Mouse (Mus musculus): ENCODE results near the gene Smim15. TPM values are rescaled to one million over a fixed set of nuclear protein-coding genes. Genes with fewer than 3 reads are reported as not detected.

The Smim15 gene
- polyA plus RNA-seq, 1 experiment from 2014 or later = 52.6 TPM

DNA sequence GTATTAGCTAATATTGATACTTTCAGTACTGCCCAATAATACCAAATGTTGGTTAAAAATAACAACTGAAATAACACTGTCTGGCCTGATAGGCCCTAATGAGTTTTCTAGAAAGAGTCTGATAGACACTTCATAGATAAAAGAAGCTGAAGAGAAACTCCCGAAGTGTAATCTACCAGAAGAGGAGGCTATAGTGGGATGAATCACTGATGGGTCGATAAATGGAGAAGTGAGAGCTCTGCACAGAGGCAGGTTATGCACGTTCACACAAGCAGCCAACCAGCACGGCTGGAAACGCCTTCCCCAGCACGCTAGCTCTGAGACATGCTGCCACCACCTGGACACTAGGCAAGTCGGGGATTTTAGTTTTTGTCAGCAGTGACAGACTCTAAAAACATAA lies 2.9 kb upstream of the Smim15 start:
- peaks cover 41% of the 10 kb centered on the region for H3K4me1 ChIP-seq
- no peak overlapping the region for H3K9ac ChIP-seq
- H3K4me2 ChIP-seq = 0 out of 2 replicates have a peak overlapping the region, but pooled peaks have one; percentile 16
- no peaks in the 10 kb centered on the region for H3K27me3 ChIP-seq
- WGBS = 3% methylated on average over 7 of the region's 7 CpGs
- peak; percentile 33; the same call in 1 of the 2 replicates for ATAC-seq
- no peak overlapping the region for H3K4me3 ChIP-seq
- no peaks in the 10 kb centered on the region for H3K36me3 ChIP-seq (ENCODE audit: poor library complexity, severe bottlenecking)
- H3K9me3 ChIP-seq (replicated peaks) = no peaks in the 10 kb centered on the region
- no peak overlapping the region; the same call in 1 of the 2 replicates for H3K27ac ChIP-seq

DNA sequence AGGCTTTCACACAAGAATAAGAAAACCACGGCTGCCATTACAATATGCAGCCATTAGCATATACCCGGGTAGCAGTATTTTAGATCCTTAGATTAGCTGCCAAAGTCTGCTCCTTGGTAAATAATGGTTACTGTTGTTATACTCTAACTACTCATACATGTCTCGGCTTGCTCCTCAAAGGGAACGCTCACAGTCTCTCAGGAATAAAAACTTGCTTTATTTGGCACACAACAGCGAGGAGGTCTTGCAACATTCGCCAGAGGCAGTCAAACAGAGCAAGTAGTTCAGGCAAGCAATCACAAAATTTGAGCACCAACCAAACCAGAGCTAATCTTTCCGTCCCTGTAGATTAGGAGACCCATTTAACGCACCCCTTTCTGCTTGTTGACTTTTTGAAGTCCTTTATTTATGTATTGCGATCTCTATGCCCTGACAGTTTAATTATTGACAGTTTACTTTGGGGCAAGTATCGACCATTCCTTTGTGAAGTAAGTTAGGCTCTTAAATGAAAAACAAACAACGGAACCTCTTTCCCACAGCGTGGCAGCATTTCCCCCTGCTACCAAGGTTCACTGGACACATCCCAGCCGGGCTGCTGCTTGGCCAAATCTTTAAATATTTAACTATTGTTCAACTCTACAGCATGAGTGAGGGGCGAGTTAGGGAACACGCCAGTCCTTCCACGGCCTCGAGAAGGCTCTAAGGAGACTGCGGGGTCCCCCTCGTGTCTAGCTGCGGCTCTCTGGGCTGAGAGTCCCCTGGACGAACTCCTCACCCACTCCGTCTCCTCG lies 620 bp upstream of the Smim15 start:
- no peaks in the 10 kb centered on the region for H3K9me3 ChIP-seq (replicated peaks)
- no peaks in the 10 kb centered on the region for H3K27me3 ChIP-seq
- peak; percentile 64 for ATAC-seq
- H3K4me3 ChIP-seq = peak overlapping the region; percentile 92
- H3K9ac ChIP-seq = peak overlapping the region; percentile 96
- H3K36me3 ChIP-seq (ENCODE audit: poor library complexity, severe bottlenecking) = no peaks in the 10 kb centered on the region
- WGBS = 2% methylated on average over 23 of the region's 23 CpGs
- H3K27ac ChIP-seq = peak overlapping the region; percentile 87
- H3K4me1 ChIP-seq = peaks cover 41% of the 10 kb centered on the region
- H3K4me2 ChIP-seq = peak overlapping the region; percentile 79

DNA sequence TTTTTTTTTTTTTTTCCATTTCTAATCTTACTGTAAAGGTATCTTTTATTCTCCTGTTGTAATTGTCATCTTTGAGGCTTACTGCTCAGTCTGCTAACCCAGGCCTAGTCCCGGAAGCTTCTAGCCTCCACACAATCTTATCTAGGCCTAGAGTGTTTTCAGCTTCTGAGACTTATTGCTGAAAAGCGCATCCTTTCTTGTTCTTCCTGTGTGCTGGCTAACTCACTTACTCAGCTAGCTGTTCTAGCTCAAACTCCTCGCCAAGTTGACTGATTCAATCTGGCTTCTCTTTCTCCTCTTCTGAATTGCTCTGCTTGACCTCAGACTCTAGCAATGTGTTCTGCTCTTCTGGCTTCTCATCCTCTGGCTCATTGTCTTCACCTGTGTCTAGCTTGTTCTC lies 1.4 kb downstream of the Smim15 start:
- Histone ChIP-seq H3K27me3 (no peaks in the 10 kb centered on the region), H3K4me3 (no peak overlapping the region), H3K9ac (no peak overlapping the region), H3K9me3 (replicated peaks) (no peaks in the 10 kb centered on the region), H3K27ac (no peak overlapping the region), H3K4me2 (peak overlapping the region; percentile 16; the same call in 1 of the 2 replicates), H3K36me3 (ENCODE audit: poor library complexity, severe bottlenecking) (no peaks in the 10 kb centered on the region), H3K4me1 (peaks cover 38% of the 10 kb centered on the region)
- no peak for ATAC-seq
- 88% methylated on average over 3 of the region's 3 CpGs for WGBS

- ATAC-seq = no peak
- peaks cover 34% of the 10 kb centered on the region for H3K4me1 ChIP-seq
- no peak overlapping the region for H3K4me3 ChIP-seq
- H3K36me3 ChIP-seq (ENCODE audit: poor library complexity, severe bottlenecking) = no peaks in the 10 kb centered on the region
- H3K27me3 ChIP-seq = no peaks in the 10 kb centered on the region
- WGBS = 95% methylated on average over 3 of the region's 3 CpGs
- H3K27ac ChIP-seq = no peak overlapping the region
- no peak overlapping the region; the same call in 1 of the 2 replicates for H3K4me2 ChIP-seq
- H3K9me3 ChIP-seq (replicated peaks) = no peaks in the 10 kb centered on the region
- H3K9ac ChIP-seq = no peak overlapping the region
These were observed 1.8 kb downstream of the Smim15 start for GRCm38 (mm10) chr13:108046071-108046470.

- Histone ChIP-seq H3K36me3 (ENCODE audit: poor library complexity, severe bottlenecking) (no peaks in the 10 kb centered on the region), H3K4me3 (no peak overlapping the region), H3K9me3 (replicated peaks) (no peaks in the 10 kb centered on the region), H3K9ac (no peak overlapping the region), H3K4me1 (peaks cover 26% of the 10 kb centered on the region), H3K27me3 (no peaks in the 10 kb centered on the region), H3K27ac (no peak overlapping the region), H3K4me2 (no peak overlapping the region)
- 58% methylated on average over 6 of the region's 6 CpGs for WGBS
- no peak for ATAC-seq
These were observed 2.6 kb downstream of the Smim15 start for GRCm38 (mm10) chr13:108046891-108047290.

DNA sequence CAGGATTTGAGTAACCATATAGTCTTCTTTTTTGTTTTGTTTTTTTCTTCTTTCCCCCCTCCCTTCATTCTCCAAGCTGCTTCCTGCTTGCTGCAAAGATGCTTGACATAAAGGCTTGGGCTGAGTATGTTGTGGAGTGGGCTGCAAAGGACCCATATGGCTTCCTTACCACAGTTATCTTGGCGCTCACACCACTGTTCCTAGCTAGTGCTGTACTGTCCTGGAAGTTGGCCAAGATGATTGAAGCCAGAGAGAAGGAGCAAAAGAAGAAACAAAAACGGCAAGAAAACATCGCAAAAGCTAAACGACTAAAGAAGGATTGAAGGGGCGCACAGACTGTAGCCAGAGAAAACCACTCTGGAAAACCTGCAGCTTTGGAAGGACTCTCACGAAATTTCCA lies 3.1 kb downstream of the Smim15 start:
- Histone ChIP-seq H3K36me3 (ENCODE audit: poor library complexity, severe bottlenecking) (no peaks in the 10 kb centered on the region), H3K9me3 (replicated peaks) (no peaks in the 10 kb centered on the region), H3K9ac (no peak overlapping the region), H3K4me2 (no peak overlapping the region), H3K4me1 (peaks cover 24% of the 10 kb centered on the region), H3K4me3 (no peak overlapping the region), H3K27ac (no peak overlapping the region), H3K27me3 (no peaks in the 10 kb centered on the region)
- ATAC-seq = no peak
- 79% methylated on average over 6 of the region's 6 CpGs for WGBS

- 83% methylated on average over 3 of the region's 3 CpGs for WGBS
- ATAC-seq = no peak
- Histone ChIP-seq H3K27me3 (peaks cover 6% of the 10 kb centered on the region; the same call in 1 of the 2 replicates), H3K4me3 (no peak overlapping the region), H3K4me1 (peaks cover 15% of the 10 kb centered on the region), H3K9ac (no peak overlapping the region), H3K4me2 (no peak overlapping the region), H3K36me3 (ENCODE audit: poor library complexity, severe bottlenecking) (no peaks in the 10 kb centered on the region), H3K9me3 (replicated peaks) (no peaks in the 10 kb centered on the region), H3K27ac (no peak overlapping the region)
These were observed 12.7 kb downstream of the Smim15 start for GRCm38 (mm10) chr13:108056896-108057295.

- no peaks in the 10 kb centered on the region for H3K9me3 ChIP-seq (replicated peaks)
- WGBS = 5% methylated on average over 7 of the region's 7 CpGs
- H3K4me2 ChIP-seq = no peak overlapping the region
- H3K36me3 ChIP-seq (ENCODE audit: poor library complexity, severe bottlenecking) = no peaks in the 10 kb centered on the region
- no peak overlapping the region for H3K9ac ChIP-seq
- peak; percentile 89 for ATAC-seq
- H3K27me3 ChIP-seq = peaks cover 19% of the 10 kb centered on the region
- no peak overlapping the region for H3K4me3 ChIP-seq
- H3K4me1 ChIP-seq = peaks cover 24% of the 10 kb centered on the region
- H3K27ac ChIP-seq = peak overlapping the region; percentile 12; the same call in 1 of the 2 replicates
These were observed 16.1 kb downstream of the Smim15 start for GRCm38 (mm10) chr13:108060286-108060885.

GRCm38 (mm10) chr13:108060936-108061578 lies 16.8 kb downstream of the Smim15 start:
- H3K4me3 ChIP-seq = no peak overlapping the region
- peaks cover 19% of the 10 kb centered on the region for H3K27me3 ChIP-seq
- no peak for ATAC-seq
- H3K27ac ChIP-seq = no peak overlapping the region
- H3K4me1 ChIP-seq = peaks cover 24% of the 10 kb centered on the region
- no peaks in the 10 kb centered on the region for H3K36me3 ChIP-seq (ENCODE audit: poor library complexity, severe bottlenecking)
- no peak overlapping the region for H3K9ac ChIP-seq
- no peaks in the 10 kb centered on the region for H3K9me3 ChIP-seq (replicated peaks)
- no peak overlapping the region for H3K4me2 ChIP-seq
- WGBS = 15% methylated on average over 8 of the region's 8 CpGs

DNA sequence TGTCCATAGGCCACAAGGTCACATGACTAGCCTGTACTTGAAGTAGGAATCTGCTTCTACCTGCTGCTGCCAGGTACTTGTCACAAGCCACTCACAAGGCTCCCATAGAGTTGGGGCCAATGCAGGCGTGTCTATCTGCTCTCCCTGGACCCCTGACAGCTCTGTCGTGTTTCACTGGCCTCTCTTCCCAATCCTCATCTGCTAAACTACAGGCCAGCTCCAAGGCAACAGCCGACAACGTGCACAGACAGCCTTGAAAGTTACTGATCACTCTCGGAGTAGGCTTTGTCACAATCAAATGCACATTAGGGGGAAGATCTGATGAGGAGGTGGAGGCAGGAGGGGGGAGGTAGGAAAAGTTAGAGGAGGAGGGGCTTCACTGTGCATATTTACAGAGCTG lies 18.7 kb downstream of the Smim15 start:
- Histone ChIP-seq H3K9ac (no peak overlapping the region), H3K4me2 (no peak overlapping the region), H3K27ac (no peak overlapping the region), H3K4me1 (peaks cover 24% of the 10 kb centered on the region), H3K36me3 (ENCODE audit: poor library complexity, severe bottlenecking) (no peaks in the 10 kb centered on the region), H3K4me3 (no peak overlapping the region), H3K9me3 (replicated peaks) (no peaks in the 10 kb centered on the region), H3K27me3 (peaks cover 14% of the 10 kb centered on the region; the same call in 1 of the 2 replicates)
- no peak for ATAC-seq
- WGBS = 83% methylated on average over 5 of the region's 5 CpGs

DNA sequence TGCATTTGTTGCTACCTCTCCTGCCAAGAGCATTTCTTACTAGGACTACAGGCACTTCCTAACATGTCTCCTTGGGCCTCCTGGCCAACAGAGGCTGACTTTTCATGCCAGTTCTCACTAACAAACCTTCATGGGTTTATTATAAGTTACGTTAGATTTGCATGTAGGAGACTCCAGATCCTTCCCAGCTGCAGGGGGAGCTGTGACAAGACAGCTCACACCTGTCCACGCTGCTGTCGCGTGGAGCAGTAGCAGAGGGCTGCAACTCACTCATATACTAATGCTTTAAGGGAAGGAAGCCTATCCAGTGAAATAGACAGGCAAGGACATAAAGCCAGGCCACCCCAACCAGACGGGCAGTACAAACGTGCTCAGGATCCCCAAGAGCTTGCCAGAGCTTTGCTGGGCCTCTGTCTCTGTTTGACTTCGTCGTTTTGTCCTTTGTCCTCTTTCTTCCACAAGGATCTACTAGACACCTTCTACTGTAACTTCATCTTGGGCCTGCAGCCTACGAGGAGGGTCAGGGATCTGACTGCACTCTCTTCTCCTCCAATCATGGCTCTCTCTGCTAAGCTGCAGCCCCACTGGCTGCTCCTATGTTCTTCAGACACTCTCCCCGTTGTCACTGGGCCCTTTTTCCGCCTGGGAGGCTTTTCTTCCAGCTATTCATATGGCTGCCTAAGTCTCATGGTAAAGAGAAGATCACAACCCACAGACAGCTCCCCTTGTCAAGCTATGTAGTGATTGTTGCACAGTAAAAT lies 19.3 kb downstream of the Smim15 start:
- 69% methylated on average over 11 of the region's 11 CpGs for WGBS
- no peak overlapping the region for H3K4me3 ChIP-seq
- no peak for ATAC-seq
- no peaks in the 10 kb centered on the region for H3K36me3 ChIP-seq (ENCODE audit: poor library complexity, severe bottlenecking)
- peaks cover 14% of the 10 kb centered on the region; the same call in 1 of the 2 replicates for H3K27me3 ChIP-seq
- H3K9ac ChIP-seq = no peak overlapping the region
- H3K27ac ChIP-seq = no peak overlapping the region
- peaks cover 24% of the 10 kb centered on the region for H3K4me1 ChIP-seq
- H3K9me3 ChIP-seq (replicated peaks) = no peaks in the 10 kb centered on the region
- H3K4me2 ChIP-seq = no peak overlapping the region
